Mouse (Mus musculus) MEL (cell line): ENCODE results near the gene Unc80.

Experiments
- CTCF ChIP-seq, 3 experiments: IDR thresholded peaks in 2 of 3; conservative IDR thresholded peaks in 1 of 3; 2 replicates each; pipeline ENCODE4 v1.5.1; 2011 to 2012; ENCODE audit warnings: low read length in 3 of 3, low read depth in 2 of 3, mild to moderate bottlenecking in 2 of 3, improper control_type of control experiment in 1 of 3, inconsistent platforms in 1 of 3, mixed read lengths in 1 of 3, moderate library complexity in 1 of 3; ENCODE audit not compliant: control insufficient read depth in 1 of 3, insufficient read depth in 1 of 3, poor library complexity in 1 of 3, severe bottlenecking in 1 of 3
- EP300 ChIP-seq, 2 experiments: IDR thresholded peaks; 2 replicates each; pipeline ENCODE4 v1.6.1; 2011; ENCODE audit warnings: improper control_type of control experiment in 2 of 2, low read length in 2 of 2, low read depth in 1 of 2, mild to moderate bottlenecking in 1 of 2
- HCFC1 ChIP-seq: IDR thresholded peaks from 2 replicates; pipeline ENCODE4 v1.6.1; 2012; ENCODE audit warnings: low read depth, mild to moderate bottlenecking, inconsistent platforms, low read length, improper control_type of control experiment, moderate library complexity
- POLR2A ChIP-seq, 2 experiments: IDR thresholded peaks; 2 replicates each; pipeline ENCODE4 v1.6.1; 2011 to 2012; ENCODE audit warnings: low read length in 2 of 2, mild to moderate bottlenecking in 2 of 2, control low read depth in 1 of 2, improper control_type of control experiment in 1 of 2, low read depth in 1 of 2, moderate library complexity in 1 of 2; ENCODE audit not compliant: control insufficient read depth in 1 of 2, insufficient read depth in 1 of 2, poor library complexity in 1 of 2
- POLR2AphosphoS2 ChIP-seq: IDR thresholded peaks from 2 replicates; pipeline ENCODE4 v1.6.1; 2011; ENCODE audit warnings: low read length, improper control_type of control experiment
- POLR2AphosphoS5 ChIP-seq: IDR thresholded peaks from 2 replicates; pipeline ENCODE4 v1.6.1; 2012; ENCODE audit warnings: low read depth, borderline replicate concordance, mild to moderate bottlenecking, inconsistent platforms, low read length, moderate library complexity, mixed read lengths

DNA sequence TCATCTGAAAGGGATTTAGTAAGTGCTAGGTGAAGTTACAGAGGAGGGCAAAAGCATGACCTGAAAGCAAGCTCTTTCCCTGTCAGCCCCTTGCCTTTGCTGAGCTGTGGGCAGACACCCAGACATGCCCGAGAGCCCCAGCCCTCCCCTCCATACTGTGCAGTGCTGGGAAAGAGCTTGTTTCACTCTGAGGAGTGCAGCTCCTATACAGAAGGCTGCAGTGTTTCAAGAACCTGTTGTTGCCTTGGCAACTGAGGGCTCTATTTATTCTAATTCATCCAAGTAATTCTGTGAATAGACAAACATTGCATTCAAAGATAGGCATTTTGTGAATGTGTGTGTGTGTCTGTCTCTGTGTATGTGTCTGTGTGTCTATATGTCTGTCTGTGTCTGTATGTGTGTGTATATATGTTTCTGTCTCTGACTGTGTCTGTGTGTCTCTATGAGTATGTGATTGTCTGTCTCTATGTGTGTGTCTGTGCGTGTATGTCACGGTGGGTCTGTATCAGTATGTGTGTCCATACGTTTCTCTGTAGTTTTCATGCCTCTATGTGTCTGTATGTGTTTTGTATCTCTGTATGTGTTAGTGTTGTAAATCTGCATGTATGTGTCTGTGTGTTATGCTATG, 187.1 kb downstream of the Unc80 start:
- TF ChIP-seq POLR2AphosphoS2: no peak
- TF ChIP-seq POLR2AphosphoS5: no peak
- TF ChIP-seq CTCF (IDR thresholded peaks at IDR 0.05 in 2 of 3, conservative IDR thresholded peaks at IDR 0.05 in 1 of 3; ENCODE audit: control insufficient read depth in 1 of 3, insufficient read depth in 1 of 3, low read depth in 2 of 3, low read length in 3 of 3, poor library complexity in 1 of 3, severe bottlenecking in 1 of 3): no peak
- TF ChIP-seq POLR2A (IDR thresholded peaks at IDR 0.05; ENCODE audit: control insufficient read depth in 1 of 2, insufficient read depth in 1 of 2, low read depth in 1 of 2, low read length in 2 of 2, poor library complexity in 1 of 2): no peak
- no peak for TF ChIP-seq EP300 (IDR thresholded peaks at IDR 0.05; ENCODE audit: low read depth in 1 of 2, low read length in 2 of 2)
- no peak for TF ChIP-seq HCFC1
